Mouse (Mus musculus) layer of hippocampus, postnatal 36 days (tissue): ENCODE data around the gene Slc38a3. TPM values are rescaled to one million over a fixed set of nuclear protein-coding genes. Genes with fewer than 3 reads are reported as not detected.

Experiments
- DNase-seq, 2 experiments: peaks; one replicate each; pipeline ENCODE4 v3.0.0; 2022
- total RNA-seq, 2 experiments: library from RNA; stranded (reverse); gene quantifications; 2 replicates each; pipeline ENCODE4 v1.2.3; 2021

Slc38a3 gene
- total RNA-seq, 2 experiments from 2014 or later: 53.9 to 60.6 TPM

DNA sequence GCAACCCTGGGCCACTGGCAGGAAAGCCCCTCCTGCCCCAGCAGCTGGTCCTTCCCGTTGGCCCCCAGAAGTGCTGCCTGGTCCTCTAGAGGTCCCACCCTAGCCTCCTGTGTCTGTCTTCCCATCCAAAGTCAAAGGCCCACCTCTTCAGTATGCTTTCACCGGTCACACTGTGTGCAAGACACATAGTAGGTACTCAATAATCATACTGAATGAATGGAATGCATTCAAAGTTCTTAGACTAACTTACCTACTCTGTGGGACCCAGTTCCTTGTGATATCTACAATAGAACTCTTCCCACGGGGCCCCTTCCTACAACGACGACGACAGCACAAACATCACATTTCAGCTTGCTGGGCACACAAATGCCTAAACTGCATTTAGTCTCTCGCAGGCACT is 4.0 kb downstream of the Slc38a3 start:
- DNase-seq: no peak

DNA sequence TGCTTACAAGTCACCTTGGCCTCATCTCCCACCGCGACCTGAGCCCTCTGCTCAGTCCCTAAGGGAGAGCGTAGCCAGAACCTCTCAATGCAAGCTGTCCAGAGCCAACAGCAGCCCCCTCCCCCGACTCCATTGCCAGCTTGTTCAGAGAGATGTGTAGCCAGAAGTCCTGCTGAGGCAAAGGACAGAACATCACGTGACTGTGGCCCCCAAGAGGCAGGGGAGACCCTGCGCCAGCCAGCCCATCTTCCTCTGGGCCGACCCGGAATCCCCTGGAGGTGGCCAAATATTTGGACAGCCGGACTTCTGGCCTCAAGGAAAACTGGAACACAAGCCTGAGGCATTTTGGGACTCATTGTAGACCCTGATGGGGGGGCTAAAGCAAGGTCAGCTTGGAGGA is 5.8 kb downstream of the Slc38a3 start:
- DNase-seq: no peak

DNA sequence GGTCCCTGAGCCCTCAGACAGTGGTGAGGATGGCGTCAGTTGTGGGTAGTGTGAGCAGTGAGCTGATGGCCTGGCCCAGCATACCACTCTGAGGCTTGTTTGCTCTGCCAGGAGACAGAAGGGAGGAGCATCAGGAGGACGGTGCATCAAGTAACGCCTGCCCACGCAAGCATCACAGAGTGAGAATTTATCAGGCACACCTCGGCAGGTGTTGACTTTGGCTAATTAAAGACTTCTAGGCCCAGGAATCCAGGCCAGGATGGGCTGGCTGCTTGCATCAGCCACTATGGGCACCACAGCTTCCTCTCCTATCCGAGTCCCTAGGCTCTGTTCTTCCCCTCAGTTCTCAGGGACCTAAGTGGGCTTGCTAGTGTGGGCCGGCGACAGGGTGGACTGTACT is 7.0 kb downstream of the Slc38a3 start:
- no peak for DNase-seq

DNA sequence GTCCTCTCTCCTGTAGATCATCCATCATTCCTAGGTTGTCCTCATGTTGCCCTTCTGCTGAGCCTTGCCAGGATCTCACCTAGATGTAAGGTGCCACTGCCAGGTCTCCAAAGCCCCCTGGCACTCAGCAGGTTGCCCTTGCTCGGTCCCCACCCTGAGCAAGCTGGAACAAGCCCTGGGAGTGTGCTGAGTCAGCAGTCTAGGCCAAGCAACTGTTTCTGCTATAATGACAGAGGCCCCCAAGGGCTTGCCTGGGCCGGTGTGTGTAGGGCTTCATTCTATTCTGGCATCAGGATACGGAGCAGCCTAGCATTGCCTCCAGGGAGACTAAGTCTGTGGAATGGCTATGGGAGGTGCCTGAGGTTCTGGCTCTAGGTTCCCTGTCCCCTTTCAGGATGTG is 8.6 kb downstream of the Slc38a3 start:
- DNase-seq: no peak

DNA sequence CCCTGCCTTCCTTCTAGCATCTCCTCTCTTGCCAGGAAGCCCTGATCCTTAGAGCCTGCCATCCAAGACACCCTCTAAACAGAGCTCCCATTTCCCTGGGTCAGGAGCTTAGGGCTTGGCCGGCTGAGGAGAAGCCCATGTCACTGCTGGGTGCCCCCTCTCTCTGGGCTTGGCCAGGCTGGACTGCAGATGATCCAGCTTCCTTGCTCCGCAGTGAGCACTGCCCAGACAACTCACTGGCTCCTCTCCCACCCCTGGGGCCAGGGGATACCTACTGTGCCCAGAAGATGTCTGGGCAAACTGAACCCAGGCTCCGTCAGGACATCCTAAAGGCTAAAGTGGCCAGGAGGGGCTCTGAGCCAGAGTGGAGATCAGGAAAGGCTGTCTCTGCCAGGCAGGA is 9.4 kb downstream of the Slc38a3 start:
- DNase-seq: no peak

DNA sequence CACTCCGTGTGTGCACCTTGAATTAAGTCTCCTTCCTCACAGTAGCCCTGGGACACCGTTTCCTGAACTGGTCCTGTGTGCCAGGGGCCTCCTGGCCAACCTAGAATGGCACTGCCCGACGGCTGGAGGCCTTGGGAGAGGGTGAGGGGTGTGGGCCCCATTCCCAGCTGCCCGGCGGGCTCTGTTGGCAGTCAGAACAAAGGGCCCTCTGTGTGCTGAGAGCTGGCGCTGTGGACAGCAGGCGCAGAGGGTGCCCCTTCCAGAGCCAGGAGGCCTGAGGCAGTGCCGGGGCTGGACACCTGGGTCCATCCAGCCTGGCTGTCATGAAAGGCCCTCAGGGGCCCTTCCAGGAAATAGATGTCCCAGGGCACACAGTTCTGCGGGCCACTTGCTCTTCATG is 9.8 kb downstream of the Slc38a3 start:
- DNase-seq: peak; percentile 74 to 82

DNA sequence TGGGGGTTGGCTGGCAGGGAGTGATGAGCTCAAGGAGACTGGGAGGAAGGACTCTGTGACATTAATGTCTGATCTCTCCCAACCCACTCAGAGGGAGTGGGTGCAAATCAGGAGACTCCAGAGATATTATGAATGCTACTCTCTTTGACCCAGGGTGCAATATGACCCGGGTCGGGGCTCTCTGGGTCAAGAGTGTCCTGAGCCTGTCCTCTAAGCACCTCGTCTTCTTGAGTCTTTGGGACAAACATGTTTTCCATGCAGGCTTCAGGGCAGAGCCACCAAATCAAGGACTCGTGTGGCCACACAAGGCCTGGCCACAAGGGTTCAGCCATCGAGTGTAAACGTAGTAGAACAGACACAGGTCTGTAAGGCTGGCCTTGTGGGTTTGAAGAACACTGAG is 11.2 kb downstream of the Slc38a3 start:
- no peak for DNase-seq

DNA sequence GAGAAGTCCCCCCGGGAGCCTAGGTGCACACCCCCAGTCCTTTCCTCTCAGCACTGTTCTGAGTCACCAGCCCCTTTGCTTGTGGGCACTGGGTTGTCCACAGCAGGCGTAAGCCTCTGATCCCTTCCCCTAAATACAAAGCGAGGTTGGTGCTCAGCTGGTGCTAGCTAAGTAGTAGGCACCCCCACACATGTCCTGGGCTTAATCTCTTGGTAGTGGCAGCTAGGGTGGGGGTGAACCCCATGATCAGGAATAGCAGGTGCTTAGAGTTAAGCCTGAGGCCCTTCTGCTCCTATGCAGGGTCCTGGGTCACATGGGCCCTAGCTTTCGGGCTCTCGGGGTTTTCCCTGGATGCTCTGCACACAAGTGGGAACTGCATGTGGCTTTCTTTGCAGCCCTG is 12.2 kb downstream of the Slc38a3 start:
- no peak for DNase-seq

DNA sequence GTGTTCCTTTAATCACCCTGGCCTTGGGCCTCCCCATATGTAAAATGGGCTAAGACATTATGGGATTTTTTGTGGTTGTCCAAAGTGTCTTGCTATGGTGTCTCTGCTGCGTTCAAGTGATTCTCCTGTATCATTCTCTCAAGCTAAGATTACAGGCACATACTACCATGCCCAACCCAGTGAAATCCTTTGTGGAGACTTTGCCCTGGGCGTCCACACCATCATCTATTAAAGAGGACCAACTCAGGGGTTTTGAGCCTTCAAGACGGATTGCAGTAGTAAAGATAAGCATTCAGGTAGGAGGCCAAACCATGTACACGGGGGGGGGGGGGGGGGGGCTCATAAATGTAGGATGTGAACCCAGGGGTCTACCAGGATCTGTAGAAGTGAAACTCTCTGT is 14.7 kb downstream of the Slc38a3 start:
- DNase-seq: no peak

DNA sequence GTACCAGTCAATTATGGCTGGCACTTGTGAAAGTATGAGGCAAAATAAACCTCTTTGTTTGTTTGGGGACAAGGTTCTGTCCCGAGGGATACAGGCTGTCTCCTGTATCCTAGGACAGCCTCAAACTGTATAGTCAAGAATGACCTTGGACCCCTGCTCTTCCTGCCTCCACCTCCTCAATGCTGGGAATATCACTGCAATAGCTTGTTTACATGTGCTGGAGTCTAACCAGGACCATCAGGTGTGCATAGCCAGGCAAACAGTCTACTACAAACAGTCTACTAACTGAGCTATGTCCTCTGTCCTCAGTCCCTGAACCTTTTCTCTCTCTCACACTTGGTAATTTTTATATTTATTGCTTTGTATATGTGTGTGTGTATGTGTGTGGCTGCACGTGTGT is 15.9 kb downstream of the Slc38a3 start:
- DNase-seq: no peak

DNA sequence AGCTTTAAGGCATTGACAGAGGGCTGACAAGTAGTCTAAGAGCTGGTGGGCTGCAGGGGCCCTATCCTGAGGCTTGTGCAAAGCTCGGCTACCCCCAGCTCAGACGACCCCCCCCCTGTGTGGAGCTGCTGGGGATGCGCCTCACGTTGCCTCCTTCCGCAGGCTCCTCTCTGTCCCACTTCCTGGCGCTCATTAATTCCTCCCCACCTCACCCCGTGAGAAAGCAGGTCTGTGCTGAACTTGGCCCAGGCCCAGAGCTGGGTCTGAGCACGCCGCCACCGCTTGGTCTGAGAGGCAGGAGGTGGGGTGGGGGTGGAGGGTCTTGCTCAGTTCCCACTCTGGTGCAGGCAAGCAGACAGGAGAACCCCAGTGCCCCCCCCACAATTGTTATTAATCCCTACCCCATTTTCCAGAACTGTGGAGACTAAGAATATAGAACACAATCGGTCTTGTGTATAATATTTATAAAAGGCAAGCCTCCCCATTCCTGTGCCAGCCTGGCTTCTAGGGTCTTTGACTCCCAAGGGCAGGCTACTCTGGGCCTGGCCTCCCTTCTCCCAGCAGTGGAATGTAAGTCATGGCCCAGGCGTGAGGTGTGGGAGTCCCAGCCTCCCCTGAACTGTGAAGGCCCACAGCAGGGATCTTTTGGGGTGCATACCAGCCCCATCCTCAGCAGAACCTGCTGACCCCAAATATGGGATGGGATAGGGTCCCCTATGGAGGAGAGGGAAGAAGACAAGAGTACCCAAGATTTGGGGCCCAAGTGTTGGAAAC is 18.4 kb downstream of the Slc38a3 start:
- no peak for DNase-seq

DNA sequence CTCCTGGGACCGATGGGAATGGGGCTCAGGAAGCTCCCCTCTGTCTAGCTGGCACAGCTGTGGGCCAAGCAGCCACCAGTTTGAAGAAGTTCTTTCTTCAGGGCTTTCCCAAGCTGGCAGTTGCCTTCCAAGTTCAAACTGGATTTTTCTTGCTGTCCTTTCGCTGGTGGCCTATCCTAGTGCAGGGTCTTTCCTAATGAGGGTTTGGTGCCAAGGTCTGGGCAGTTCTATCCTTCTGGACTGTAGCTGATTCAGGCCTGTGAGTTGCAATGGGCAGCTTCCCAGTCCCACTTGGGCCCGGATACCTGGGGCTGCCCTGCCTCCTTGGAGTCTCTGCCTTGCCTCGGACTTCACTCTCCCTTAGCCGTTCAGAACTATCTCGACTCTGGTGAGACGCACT is 19.1 kb downstream of the Slc38a3 start:
- no peak for DNase-seq

DNA sequence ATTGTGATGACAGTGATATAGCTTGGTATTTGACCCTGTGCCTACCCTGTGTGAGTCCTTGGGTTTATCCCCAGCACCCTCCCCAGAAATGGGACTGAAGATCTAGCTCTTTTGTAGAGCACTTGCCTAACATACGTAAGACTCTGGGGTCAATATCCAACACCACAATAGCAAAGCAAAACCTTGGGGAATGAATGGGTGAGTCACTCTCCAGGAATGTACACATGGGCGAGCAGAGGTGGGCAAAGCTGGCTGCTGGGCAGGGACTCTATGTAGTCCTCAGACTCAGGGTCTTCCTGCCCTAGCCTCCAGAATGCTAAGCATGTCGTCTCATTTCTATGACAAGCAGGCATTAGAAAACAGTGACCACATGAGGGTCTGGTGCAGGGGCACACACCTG is 20.6 kb downstream of the Slc38a3 start:
- no peak for DNase-seq

DNA sequence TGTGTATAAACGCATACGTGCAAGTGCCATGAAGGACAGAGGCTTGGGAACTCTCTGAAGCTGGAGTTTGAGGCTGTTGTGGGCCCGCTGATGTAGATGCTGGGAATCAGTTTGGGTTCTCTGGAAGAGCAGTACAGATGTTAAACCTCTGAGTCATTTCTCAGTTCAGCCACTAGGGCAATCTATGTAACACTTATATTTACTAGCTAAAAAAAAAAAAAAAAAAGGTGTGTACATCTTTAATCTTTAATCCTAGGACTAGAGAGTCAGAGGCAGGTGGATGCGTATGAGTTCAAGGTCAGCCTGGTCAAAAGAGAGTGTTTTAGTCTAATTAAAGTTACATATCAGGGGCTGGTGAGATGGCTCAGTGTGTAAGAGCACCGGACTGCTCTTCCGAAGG is 22.4 kb downstream of the Slc38a3 start:
- no peak for DNase-seq

DNA sequence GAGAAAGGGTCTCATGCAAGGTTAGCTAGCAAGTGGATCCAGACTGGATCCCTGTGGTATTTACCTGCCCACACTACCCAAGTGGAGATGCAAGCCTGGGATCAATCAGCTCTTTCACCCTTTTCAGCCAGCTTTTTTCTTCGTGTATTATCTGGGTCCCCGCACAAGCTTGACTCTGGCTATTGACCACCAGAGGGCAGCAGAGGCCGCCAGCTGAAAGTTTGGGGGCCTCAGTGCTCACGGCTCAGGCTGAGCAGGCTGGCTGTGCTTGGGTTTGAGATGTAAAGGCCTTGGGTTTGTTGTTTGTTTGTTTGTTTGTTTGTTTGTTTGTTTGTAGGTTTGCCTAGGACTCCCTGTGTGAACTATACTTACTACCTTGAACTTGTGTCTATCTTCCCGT is 23.8 kb downstream of the Slc38a3 start:
- DNase-seq: peak; percentile 72 to 73

DNA sequence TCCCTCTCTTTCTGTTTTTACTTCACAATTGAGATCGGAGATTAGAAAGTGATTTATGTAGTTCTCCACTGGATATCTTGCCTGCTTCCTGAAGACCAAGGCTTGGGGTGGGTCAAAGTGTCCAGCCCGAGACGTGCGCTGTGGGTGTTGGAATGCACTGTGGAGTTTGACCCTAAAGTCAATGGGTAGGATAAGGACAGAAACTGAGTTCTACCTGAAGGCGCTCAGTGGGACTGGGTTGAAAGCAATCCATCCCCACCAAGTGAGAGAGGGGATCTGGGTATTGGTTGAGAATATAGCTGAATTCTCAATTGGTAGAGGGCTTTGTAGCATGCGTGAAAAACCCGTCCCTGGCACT is 24.2 kb downstream of the Slc38a3 start:
- no peak for DNase-seq

DNA sequence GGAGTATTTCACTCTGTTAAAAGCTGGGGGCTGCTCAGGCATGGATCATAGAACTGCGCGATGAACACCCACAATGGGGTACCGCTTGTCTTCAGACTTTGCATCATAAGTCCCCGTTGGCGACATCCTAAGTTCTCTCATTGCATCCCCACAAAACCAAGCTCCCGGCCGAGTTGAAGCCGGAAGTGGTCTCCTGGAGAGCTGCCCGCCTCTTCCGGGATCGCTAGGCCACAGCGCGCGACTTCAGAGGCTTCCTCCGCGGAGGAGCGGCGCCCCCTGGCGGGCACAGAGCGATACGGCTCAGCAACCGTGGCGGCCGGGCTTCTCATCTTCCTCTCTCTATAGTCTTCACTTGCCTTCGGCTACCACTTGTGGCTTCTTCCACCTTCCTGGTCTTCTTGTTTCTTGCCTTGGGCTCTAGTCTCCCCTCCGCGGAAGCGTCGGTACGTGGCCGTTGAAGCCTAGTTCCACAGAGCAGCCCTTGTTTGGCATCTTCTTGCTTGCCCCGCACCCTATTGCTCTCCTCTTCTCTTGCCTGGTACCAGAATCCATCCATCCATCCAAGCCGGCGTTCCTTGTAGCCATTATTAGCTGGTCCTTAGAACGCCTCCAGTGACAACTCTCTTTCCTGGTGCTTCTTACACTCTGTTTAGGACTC is 24.7 kb downstream of the Slc38a3 start:
- DNase-seq: peak; percentile 89 to 91

DNA sequence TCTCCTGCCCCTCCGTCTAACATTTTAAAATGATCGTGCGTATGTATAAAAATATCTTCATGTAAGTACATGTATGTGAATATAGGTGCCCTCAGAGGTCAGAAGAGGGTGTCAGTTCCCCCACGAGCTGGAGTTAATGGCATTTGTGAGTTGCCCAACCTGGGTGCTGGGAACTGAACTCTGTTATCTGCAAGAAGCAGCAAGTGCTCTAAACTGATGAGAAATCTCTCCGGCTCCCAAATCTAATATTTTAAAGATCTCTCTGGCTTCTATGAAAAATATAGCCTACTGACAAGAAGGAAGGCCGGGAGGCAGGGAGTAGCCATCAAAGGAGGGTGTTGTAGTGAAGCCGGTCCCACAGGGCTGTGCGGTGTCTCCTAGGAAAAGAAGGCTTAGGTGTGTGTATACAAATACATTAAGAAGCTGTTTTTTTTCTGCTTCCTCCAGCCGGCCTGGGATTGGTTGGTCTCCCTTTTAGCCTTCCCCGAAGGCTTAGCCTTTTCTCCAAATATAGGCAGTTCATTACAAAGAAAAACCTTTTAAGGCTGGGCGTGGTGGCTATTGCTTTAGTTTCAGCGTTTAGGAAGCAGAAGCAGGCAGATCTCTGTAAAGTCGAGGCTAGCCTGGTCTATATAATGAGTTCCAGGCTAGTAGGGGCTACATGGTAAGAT is 25.7 kb downstream of the Slc38a3 start:
- no peak for DNase-seq

DNA sequence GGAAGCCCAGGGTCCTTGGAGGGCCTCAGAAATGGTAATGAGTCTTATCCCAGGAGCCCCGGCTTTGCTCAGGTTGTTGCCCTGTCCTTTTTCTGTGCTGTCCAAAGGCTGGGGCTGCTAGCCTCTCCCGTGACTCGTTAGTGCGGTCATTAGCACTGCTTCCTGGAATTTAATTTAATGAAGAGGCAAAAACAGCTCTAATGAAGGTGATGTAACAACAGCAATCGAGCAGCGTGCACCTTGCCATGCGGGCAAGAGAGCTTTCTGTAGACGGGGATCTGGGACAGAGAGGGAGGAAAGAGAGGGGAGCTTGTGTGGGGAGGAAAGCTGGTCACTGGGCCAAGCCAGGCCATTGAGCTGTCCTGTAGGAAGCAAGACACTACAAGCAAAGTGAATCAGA is 27.7 kb downstream of the Slc38a3 start:
- no peak for DNase-seq

DNA sequence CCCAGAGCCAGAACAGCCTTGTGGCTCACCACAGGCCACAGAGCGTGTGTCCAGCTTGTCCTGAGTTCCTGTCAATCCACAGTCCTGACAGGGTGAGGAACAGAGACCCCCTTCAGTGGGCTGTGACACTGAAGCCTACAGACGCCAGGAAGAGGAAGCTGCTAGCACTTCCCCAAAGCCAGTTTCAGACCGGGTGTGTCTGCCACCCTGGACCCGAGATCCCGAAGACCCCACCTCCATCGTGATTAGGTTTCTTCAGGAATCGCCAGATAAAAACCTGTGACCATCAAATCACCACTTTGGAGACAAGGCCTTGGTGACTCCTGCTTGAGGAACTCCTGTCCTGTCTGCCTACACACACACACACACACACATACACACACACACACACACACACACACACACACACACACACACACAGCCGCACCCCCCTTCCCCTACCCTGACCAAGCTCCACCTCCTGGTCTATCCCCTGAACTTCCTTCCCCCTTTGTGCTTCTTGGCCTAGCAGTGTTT is 29.0 kb downstream of the Slc38a3 start:
- DNase-seq: no peak

DNA sequence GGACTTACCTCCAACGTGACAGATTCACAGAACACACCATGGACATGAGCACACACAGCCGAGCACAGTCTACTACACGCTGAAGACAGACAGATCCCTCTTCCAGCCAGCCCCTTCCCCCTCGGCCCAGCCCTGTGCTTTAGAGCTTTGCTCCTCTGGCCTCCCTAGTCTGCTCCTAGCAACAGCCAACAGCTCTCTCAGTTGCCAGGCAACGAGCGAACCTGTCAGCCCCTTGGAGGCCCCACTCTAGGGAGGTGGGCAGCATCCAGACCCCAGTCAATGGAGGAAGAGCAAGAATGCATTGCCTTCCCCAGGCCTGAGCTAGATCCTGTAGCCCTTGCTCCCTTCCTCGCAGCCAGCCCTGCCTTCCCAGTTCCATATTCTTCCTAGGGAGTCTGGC is 32.3 kb downstream of the Slc38a3 start:
- DNase-seq: no peak

DNA sequence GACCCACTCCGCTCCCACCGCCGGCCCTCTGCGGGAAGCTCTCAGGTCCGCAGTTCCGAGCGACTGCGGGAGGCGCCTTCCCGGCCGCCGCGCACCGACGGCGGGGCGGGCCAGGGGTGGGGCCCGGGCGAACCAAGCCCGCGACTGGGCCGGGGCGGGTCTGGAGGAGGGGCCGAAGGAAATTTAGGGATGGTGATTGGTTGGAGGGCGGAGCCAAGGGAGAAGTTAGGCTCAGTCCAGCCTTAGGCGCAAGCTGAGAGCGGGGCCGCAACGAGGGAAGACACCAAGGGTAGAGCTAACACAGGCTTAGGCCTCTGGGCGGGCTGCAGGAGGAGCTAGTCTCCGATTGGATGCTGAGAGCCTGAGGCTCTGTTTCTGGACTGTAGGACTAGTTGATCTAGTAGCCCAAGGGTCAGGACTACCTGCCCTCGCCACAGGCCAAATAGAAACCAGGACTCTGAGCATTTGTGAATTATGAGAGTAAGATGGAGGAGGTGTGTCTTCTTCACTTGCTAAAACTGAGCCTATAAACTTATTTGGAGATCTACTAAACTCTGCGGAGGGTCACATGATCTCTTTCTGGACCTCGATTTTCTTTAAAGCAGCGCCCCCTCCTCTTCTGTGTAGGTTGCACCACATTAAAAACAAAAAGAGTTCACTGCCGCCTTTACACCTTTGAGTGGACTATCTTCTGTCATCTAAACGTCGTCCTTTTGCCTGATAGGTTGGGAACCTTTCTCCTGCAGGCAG is 33.9 kb downstream of the Slc38a3 start, which contains the start of gene Gnai2:
Gene Gnai2 (minus strand): TSS at position 89 of the 750 bp plus-strand sequence.
- DNase-seq: peak; percentile 94 to 95
